Mouse (Mus musculus) C3H10T1/2 (cell line): ENCODE measurements around the gene Ccm2l. TPM values are rescaled to one million over a fixed set of nuclear protein-coding genes. Genes with fewer than 3 reads are reported as not detected.

Experiments
- polyA plus RNA-seq, 2 experiments: library from polyadenylated mRNA; unstranded; fragments of >200 nt; fragmentation: generic; extraction: Trizol; gene quantifications; one replicate each; pipeline ENCODE4 v1.2.1; 2012; ENCODE audit warnings: missing spikeins in 2 of 2

Ccm2l gene
- polyA plus RNA-seq, result not detected

DNA sequence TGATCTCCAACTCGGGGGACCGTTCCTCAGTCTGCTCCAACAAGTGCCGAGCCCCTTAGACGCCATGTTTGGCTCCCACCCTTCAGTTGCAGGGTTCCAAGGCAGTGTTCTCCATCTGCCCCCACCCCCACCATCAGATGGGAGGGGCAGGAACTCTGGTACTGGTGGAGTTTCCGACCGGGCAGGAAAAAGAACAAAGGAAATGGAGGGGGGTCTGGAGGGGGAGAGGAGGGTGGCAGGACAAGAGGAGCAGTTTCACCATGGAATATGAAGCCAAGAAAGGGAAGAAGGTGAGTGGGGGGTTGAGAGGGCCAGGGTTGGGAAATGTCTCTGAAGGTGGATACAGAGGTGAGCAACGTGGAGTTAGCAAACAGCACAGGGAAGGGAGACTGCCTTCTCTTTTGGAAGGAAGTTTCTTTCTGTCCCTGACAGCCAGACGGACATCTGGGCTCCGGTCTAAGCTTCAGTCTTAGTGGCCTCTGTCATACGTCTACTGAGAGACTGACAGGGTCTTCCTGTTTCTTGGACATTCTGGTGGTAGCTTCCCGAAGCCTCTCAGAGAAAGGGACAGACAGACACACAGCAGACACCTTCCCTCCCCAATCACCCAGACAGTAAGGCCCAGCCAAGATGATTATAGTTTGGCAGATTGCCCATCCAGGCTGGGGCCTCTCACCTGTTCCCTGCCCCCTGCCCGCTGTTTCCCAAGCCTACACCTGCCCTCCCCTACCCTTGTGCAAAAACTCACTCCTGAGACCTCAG is at the start of gene Ccm2l:
TSS of gene Ccm2l (plus strand) at position 209 of the 762 bp plus-strand sequence.

DNA sequence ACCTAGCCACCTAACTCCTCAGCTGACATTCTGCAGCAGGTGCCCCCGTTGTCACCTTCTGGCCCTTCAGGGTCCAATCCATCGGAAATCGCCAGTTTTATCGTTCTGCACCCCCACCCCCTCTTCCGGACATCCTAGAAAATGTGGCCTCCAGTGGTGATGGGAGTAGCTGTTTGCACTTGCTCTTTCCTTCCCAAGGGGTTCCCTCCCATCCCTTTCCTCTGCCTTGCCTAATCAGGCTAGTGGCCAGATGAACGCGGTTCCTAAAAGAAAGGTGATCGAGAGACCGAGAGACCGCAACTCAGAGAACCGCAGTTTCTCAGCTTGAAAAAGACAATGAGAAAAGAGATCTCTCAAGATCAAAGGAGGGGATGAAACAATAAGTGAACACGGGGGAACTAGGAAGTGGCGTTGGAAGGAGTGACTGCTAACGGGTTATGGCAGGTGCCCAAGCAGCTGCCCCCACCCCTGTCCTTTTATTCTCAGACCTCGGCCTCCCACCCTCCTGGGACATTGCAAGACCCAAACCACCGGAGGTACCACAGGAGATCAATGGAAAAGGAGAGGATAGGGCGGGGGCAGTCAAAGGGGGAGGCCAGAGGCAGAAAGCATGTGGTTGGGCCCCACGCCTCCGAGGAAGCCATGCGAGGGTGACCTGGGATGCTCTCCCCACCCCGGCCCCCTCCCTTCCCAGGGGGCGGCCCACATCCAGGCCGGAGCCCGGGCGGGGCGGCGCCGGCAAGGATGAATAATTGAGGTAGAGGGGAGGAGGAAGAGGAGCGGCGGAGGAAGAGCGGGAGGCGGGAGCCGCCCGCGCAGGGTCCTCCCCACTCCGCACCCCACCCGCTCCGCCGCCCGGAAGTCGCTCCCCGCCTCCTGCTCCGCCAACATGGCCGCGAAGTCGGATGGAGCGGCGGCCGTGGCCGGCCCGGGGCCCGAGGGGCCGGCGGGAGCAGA is 34.4 kb upstream of the Ccm2l start, which contains the start of gene Xkr7:
TSS of gene Xkr7 (plus strand) at position 727 of the 957 bp plus-strand sequence.

DNA sequence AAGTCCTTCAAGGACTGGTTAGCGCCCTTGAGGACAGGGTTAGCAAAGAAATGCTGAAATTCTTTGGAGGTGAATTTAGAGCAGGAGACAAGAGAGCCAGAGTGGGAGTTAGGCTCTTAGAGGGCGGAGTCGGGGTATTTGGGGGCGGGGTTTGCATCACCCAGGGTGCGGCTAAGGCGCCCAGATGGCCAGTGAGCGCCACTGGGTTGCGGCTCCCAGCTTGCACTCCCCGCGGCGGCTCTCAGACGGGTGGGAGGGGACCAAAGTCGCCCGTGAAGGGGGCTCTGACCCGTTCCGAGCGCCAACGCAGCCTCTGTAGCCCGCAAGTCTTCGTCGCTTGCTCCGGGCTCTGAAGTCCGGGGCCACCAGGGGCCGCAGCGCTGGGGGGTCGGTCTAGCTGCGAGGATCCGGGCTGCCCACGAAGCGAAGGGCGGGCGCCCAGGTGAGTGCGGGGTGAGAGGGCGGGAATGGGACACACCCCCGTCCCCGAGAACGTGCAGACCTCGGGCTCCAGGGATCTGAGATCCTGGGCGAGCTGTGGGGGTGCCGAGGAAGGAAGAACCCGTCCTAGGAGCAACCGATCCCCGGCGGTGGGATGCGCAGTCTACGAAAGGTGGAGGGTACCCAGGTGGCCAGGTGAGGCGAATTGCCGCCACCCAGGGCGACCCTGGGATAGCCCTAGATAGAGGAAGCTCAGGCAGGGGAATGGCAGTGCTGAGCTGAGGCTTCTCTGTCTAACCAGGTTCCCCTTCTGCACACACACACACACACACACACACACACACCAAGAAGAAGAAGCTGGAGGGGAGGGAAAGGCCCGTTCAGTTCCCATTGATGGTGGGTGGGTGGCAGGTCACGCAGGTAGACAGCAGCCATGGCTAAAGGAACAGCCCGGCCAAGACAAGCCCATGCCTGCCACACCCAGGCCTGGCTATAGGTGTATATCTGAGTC is 42.8 kb downstream of the Ccm2l start, which contains the start of gene Hck:
TSS of gene Hck (plus strand) at position 156 of the 952 bp plus-strand sequence.

Other genes with a start within 250 kb of the Ccm2l start
- gene Bcl2l1, start 234.2 kb upstream of the Ccm2l start, polyA plus RNA-seq, result 10 to 100 TPM; 35.1 to 54.7 TPM
- 10 to 100 TPM in 1 of 2 experiments, 1 to 10 TPM in 1; 7.6 to 48.4 TPM for gene Tpx2, start 218.0 kb upstream of the Ccm2l start, polyA plus RNA-seq
- under 1 TPM; 0.14 to 0.44 TPM for gene Mylk2, start 154.6 kb upstream of the Ccm2l start, polyA plus RNA-seq
- 1 to 10 TPM; 2.9 to 4.0 TPM for gene Foxs1, start 132.7 kb upstream of the Ccm2l start, polyA plus RNA-seq
- 1 to 10 TPM in 1 of 2 experiments, under 1 TPM in 1; 0.47 to 4.1 TPM for gene Dusp15, start 114.3 kb upstream of the Ccm2l start, polyA plus RNA-seq
- under 1 TPM; 0.08 TPM for gene Ttll9, start 103.5 kb upstream of the Ccm2l start, polyA plus RNA-seq
- 100 to 1,000 TPM in 1 of 2 experiments, 10 to 100 TPM in 1; 33.9 to 135 TPM for gene Pdrg1, start 50.5 kb upstream of the Ccm2l start, polyA plus RNA-seq
- not detected for gene Xkr7, start 34.1 kb upstream of the Ccm2l start, polyA plus RNA-seq
- under 1 TPM in 1 of 2 experiments, not detected in 1; 0.06 TPM for gene Hck, start 42.5 kb downstream of the Ccm2l start, polyA plus RNA-seq
- 10 to 100 TPM; 22.6 to 83.6 TPM for gene Tm9sf4, start 95.3 kb downstream of the Ccm2l start, polyA plus RNA-seq
- under 1 TPM; 0.02 to 0.12 TPM for gene Tspyl3, start 159.5 kb downstream of the Ccm2l start, polyA plus RNA-seq
- gene Plagl2, start 175.5 kb downstream of the Ccm2l start, polyA plus RNA-seq, result 1 to 10 TPM; 1.2 to 6.0 TPM
- 10 to 100 TPM in 1 of 2 experiments, 1 to 10 TPM in 1; 5.3 to 15.4 TPM for gene Pofut1, start 175.6 kb downstream of the Ccm2l start, polyA plus RNA-seq
- gene Kif3b, start 225.5 kb downstream of the Ccm2l start, polyA plus RNA-seq, result 1 to 10 TPM in 1 of 2 experiments, under 1 TPM in 1; 0.70 to 9.4 TPM